Mouse (Mus musculus): ENCODE data around the gene Emc7.

- TF ChIP-seq CTCF (IDR thresholded peaks at IDR 0.05; ENCODE audit: extremely low read depth, insufficient read length, insufficient replicate concordance, low read depth, low read length) (no peak), POLR2A (IDR thresholded peaks at IDR 0.05; ENCODE audit: low read depth, low read length) (no peak)
Measured at GRCm38 (mm10) chr2:112518541-112518940, 63.7 kb downstream of the Emc7 start.
